Mouse (Mus musculus) heart, embryonic 14.5 days (tissue): ENCODE measurements around the gene Hax1. TPM values are rescaled to one million over a fixed set of nuclear protein-coding genes. Genes with fewer than 3 reads are reported as not detected.

Experiments
- ATAC-seq: fragments of 200-750 bp; cut with Nextera tagmentation; 2 replicates; pipeline ENCODE4 v1.8.0; 2017; ENCODE audit warnings: low read depth, moderate TSS enrichment; ENCODE audit not compliant: insufficient number of reproducible peaks, insufficient read depth, low FRiP score
- H3K27ac ChIP-seq, 2 experiments: fragments of 200-500 bp in 1 of 2; fragments of 300-500 bp in 1 of 2; sonication (generic) in 1 of 2; replicated peaks in 1 of 2; 2 replicates each; pipeline ENCODE4 v1.5.1; 2012 to 2014; ENCODE audit warnings: low read depth in 2 of 2, low read length in 2 of 2, control low read depth in 1 of 2, mild to moderate bottlenecking in 1 of 2, mixed read lengths in 1 of 2; ENCODE audit not compliant: control insufficient read depth in 1 of 2, insufficient read depth in 1 of 2
- H3K27me3 ChIP-seq: fragments of 300-500 bp; sonication (generic); 2 replicates; pipeline ENCODE4 v1.6.1; 2014; ENCODE audit warnings: mild to moderate bottlenecking, low read length, control low read depth; ENCODE audit not compliant: control insufficient read depth, insufficient read depth
- H3K36me3 ChIP-seq: fragments of 300-500 bp; sonication (generic); 2 replicates; pipeline ENCODE4 v1.6.1; 2014; ENCODE audit warnings: mild to moderate bottlenecking, control low read depth, low read length, mixed read lengths; ENCODE audit not compliant: control insufficient read depth, insufficient read depth
- H3K4me1 ChIP-seq, 2 experiments: fragments of 200-500 bp in 1 of 2; fragments of 300-500 bp in 1 of 2; sonication (generic) in 1 of 2; 2 replicates each; pipeline ENCODE4 v1.6.1; 2012 to 2014; ENCODE audit warnings: low read length in 2 of 2, control low read depth in 1 of 2, mixed read lengths in 1 of 2; ENCODE audit not compliant: control insufficient read depth in 2 of 2, insufficient read depth in 2 of 2
- H3K4me2 ChIP-seq: fragments of 300-500 bp; sonication (generic); 2 replicates; pipeline ENCODE4 v1.6.1; 2014; ENCODE audit warnings: mild to moderate bottlenecking, low read length
- H3K4me3 ChIP-seq, 2 experiments: fragments of 200-500 bp in 1 of 2; fragments of 300-500 bp in 1 of 2; sonication (generic) in 1 of 2; 2 replicates each; pipeline ENCODE4 v1.5.1; 2012 to 2014; ENCODE audit warnings: low read length in 2 of 2, mild to moderate bottlenecking in 2 of 2, control low read depth in 1 of 2, low read depth in 1 of 2, moderate library complexity in 1 of 2; ENCODE audit not compliant: control insufficient read depth in 1 of 2, insufficient read depth in 1 of 2
- H3K9ac ChIP-seq: fragments of 300-500 bp; sonication (generic); 2 replicates; pipeline ENCODE4 v1.6.1; 2014; ENCODE audit warnings: mild to moderate bottlenecking, low read length
- H3K9me3 ChIP-seq: fragments of 300-500 bp; sonication (generic); 2 replicates; pipeline ENCODE4 v1.6.1; 2016; ENCODE audit warnings: low read length, control low read depth; ENCODE audit not compliant: control insufficient read depth
- WGBS: fragments of 180-500 bp; shearing (Covaris S2); extraction: QIAGEN DNeasy Blood & Tissue Kit; methylation state at CpG from one replicate; pipeline ENCODE4 v1.1.7; 2014; 5-methylcytosine and 5-hydroxymethylcytosine counted together
- polyA plus RNA-seq: library from polyadenylated mRNA; unstranded; fragments of >200 nt; fragmentation: Nextera tagmentation; extraction: Ambion mirVana; gene quantifications from 2 replicates; pipeline ENCODE4 v1.2.1, GENCODE M21; 2014

Hax1 gene
- polyA plus RNA-seq, 1 experiment from 2014 or later, result 81.9 TPM

GRCm38 (mm10) chr3:89962059-89962750 lies 36.4 kb downstream of the Hax1 start:
- ATAC-seq, result no peak

GRCm38 (mm10) chr3:89961436-89961835 lies 37.1 kb downstream of the Hax1 start:
- Histone ChIP-seq H3K27me3 (no peaks in the 10 kb centered on the region), H3K9me3 (no peaks in the 10 kb centered on the region), H3K36me3 (peaks cover 33% of the 10 kb centered on the region), H3K9ac (peak overlapping the region; percentile 96), H3K4me2 (peak overlapping the region; percentile 89), H3K27ac (peak overlapping the region; percentile 89 to 99; a peak in 2 of 4 replicates), H3K4me1 (peaks cover 33 to 37% of the 10 kb centered on the region in 2 experiments), H3K4me3 (peak overlapping the region; percentile 94 to 96; a peak in 2 of 4 replicates)
- WGBS, result 30% methylated on average over 4 of the region's 4 CpGs
- ATAC-seq, result no peak

More at GRCm38 (mm10) chr3:89962059-89962750, 36.4 kb downstream of the Hax1 start:
- Histone ChIP-seq H3K36me3 (peaks cover 25% of the 10 kb centered on the region), H3K4me1 (peaks cover 33 to 37% of the 10 kb centered on the region in 2 experiments), H3K27me3 (no peaks in the 10 kb centered on the region), H3K9ac (peak overlapping the region; percentile 96), H3K4me2 (peak overlapping the region; percentile 89), H3K27ac (peak overlapping the region; percentile 89 to 99), H3K4me3 (peak overlapping the region; percentile 94 to 96), H3K9me3 (no peaks in the 10 kb centered on the region)
- under 1% methylated on average over 14 of the region's 14 CpGs for WGBS

DNA sequence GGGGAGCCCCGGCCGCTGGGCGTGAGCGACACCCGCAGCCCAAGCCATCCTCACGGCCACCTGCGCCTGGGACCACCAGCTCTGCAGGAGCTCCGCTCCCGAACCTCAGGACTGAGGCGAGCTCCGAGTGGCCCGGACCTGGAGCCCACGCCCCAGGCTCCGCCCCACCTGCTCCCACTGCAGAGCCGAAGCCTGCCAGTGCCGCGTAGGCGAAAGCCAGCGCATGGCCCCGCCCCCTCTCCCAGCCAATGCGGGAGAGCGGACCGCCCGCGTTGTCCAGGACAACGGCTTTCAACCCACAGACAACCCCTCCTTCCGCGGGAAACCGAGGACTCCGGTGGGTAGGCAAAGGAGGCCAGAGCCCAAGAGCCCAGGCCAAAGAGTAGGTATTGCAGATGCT lies 38.1 kb downstream of the Hax1 start:
- H3K9me3 ChIP-seq, result no peaks in the 10 kb centered on the region
- H3K36me3 ChIP-seq, result peaks cover 41% of the 10 kb centered on the region
- H3K4me2 ChIP-seq, result peak overlapping the region; percentile 89
- peak overlapping the region; percentile 76 for H3K9ac ChIP-seq
- H3K4me1 ChIP-seq, result peaks cover 33 to 37% of the 10 kb centered on the region in 2 experiments
- WGBS, result under 1% methylated on average over 30 of the region's 30 CpGs
- peak; percentile 89 for ATAC-seq
- 0 out of 4 replicates have a peak overlapping the region, but pooled peaks of 1 of the 2 experiments have one; percentile 23 for H3K27ac ChIP-seq
- H3K27me3 ChIP-seq, result no peaks in the 10 kb centered on the region
- peak overlapping the region; percentile 65 to 96 for H3K4me3 ChIP-seq

DNA sequence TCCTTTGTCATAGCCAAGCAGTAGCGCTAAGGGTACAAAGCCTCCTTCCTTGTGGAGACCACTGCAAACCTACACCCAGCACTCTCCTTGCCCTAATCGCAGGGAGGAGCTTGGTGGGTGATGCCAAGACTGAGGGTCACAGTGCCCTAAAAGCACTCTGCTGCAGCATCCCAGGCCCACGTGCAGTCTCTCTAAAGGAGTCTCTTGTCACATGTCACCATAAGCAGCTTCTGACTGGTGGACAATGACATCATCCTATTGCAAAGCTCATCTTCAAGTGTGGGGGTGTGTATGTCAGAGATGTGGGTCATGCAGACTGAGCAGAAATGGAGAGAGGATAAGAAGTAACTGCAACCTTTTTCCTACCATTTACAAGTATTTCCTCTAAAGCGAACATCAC lies 39.1 kb downstream of the Hax1 start:
- no peaks in the 10 kb centered on the region for H3K9me3 ChIP-seq
- 65% methylated on average over 4 of the region's 4 CpGs for WGBS
- ATAC-seq, result no peak
- peak overlapping the region; percentile 76 for H3K9ac ChIP-seq
- H3K36me3 ChIP-seq, result peaks cover 46% of the 10 kb centered on the region
- H3K27me3 ChIP-seq, result no peaks in the 10 kb centered on the region
- H3K4me1 ChIP-seq, result peaks cover 30% of the 10 kb centered on the region in 2 experiments
- H3K27ac ChIP-seq, result no peak overlapping the region; a peak in 1 of 4 replicates
- no peak overlapping the region for H3K4me3 ChIP-seq
- peak overlapping the region; percentile 89 for H3K4me2 ChIP-seq

DNA sequence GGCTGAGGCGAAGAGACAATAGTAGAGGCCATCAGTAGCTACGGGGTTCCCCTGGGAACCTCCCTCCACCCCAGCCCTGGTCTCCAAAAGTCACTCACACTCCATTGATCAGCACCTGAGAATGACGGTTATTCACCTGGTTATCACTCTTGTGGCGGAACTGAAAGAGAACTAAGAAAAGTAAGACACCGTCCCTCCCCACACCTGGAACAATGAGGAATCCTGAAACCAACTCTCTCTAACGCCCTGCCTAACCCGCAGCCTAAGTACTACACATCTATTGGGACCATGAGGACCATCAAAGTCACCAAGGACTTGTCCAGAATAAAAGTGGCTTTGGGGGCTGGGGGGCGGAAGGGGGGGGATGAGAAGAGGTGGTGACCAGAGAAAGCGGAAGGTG lies 40.7 kb downstream of the Hax1 start:
- Histone ChIP-seq H3K27ac (no peak overlapping the region), H3K4me3 (no peak overlapping the region), H3K4me2 (no peak overlapping the region), H3K27me3 (no peaks in the 10 kb centered on the region), H3K4me1 (peaks cover 29 to 30% of the 10 kb centered on the region in 2 experiments), H3K9me3 (no peaks in the 10 kb centered on the region), H3K36me3 (peaks cover 61% of the 10 kb centered on the region), H3K9ac (no peak overlapping the region)
- 92% methylated on average over 9 of the region's 9 CpGs for WGBS
- no peak for ATAC-seq

- no peaks in the 10 kb centered on the region for H3K27me3 ChIP-seq
- no peak overlapping the region for H3K27ac ChIP-seq
- H3K4me3 ChIP-seq, result no peak overlapping the region
- 94% methylated on average over 7 of the region's 7 CpGs for WGBS
- peaks cover 76% of the 10 kb centered on the region for H3K36me3 ChIP-seq
- H3K4me1 ChIP-seq, result peaks cover 22% of the 10 kb centered on the region in 2 experiments
- H3K4me2 ChIP-seq, result no peak overlapping the region
- no peak overlapping the region for H3K9ac ChIP-seq
- no peaks in the 10 kb centered on the region for H3K9me3 ChIP-seq
- no peak for ATAC-seq
These were observed 42.2 kb downstream of the Hax1 start for GRCm38 (mm10) chr3:89956177-89956971.

DNA sequence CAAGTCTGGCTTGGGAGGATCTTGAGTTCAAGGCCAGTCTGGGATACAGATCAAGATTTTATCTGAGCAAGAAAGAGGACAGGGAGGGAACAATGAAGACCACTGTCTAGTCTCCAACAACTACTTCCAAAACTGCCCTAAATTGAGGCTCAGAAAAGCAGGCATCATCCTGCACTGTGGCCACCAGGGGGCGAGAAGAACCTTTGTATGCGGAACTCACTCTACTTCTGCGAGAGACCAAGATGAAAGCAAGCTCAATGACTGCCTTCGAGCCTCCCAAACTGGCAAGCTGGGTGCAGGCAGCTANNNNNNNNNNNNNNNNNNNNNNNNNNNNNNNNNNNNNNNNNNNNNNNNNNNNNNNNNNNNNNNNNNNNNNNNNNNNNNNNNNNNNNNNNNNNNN lies 45.2 kb downstream of the Hax1 start:
- H3K27me3 ChIP-seq, result no peaks in the 10 kb centered on the region
- no peak overlapping the region for H3K4me2 ChIP-seq
- peaks cover 0 to 7% of the 10 kb centered on the region in 2 experiments for H3K4me1 ChIP-seq
- H3K36me3 ChIP-seq, result peaks cover 96% of the 10 kb centered on the region
- no peak overlapping the region for H3K9ac ChIP-seq
- H3K9me3 ChIP-seq, result no peaks in the 10 kb centered on the region
- no peak for ATAC-seq
- no peak overlapping the region for H3K27ac ChIP-seq
- 4% methylated on average over 4 of the region's 4 CpGs for WGBS
- no peak overlapping the region for H3K4me3 ChIP-seq
